Mouse (Mus musculus) 416B (cell line): Measurements from ENCODE around the gene Tmem151b.

Experiments
- DNase-seq: peaks from one replicate; pipeline ENCODE4 v3.0.0; 2011; ENCODE audit warnings: low read depth

Tmem151b gene

DNA sequence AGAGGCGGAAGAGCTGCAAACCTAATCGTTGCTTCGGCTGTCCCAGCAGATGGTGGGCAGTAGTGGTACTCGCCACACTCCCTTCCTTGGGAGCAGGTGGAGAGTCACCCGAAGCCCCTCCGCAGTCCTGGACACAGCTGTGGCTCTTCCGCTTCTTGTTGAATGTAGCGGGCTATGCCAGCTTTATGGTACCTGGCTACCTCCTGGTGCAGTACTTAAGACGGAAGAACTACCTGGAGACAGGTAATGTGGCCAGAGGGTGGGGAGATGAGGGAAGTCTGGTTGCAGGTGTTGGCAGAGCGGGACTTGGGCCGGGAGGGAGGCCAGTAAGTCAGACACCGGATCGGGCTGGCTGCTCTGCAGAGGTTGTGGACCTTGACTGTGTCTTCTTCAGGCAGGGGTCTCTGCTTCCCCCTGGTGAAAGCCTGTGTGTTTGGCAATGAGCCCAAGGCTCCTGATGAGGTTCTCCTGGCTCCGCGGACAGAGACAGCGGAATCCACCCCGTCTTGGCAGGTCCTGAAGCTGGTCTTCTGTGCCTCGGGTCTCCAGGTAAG, 15.1 kb upstream of the Tmem151b start:
- no peak for DNase-seq

DNA sequence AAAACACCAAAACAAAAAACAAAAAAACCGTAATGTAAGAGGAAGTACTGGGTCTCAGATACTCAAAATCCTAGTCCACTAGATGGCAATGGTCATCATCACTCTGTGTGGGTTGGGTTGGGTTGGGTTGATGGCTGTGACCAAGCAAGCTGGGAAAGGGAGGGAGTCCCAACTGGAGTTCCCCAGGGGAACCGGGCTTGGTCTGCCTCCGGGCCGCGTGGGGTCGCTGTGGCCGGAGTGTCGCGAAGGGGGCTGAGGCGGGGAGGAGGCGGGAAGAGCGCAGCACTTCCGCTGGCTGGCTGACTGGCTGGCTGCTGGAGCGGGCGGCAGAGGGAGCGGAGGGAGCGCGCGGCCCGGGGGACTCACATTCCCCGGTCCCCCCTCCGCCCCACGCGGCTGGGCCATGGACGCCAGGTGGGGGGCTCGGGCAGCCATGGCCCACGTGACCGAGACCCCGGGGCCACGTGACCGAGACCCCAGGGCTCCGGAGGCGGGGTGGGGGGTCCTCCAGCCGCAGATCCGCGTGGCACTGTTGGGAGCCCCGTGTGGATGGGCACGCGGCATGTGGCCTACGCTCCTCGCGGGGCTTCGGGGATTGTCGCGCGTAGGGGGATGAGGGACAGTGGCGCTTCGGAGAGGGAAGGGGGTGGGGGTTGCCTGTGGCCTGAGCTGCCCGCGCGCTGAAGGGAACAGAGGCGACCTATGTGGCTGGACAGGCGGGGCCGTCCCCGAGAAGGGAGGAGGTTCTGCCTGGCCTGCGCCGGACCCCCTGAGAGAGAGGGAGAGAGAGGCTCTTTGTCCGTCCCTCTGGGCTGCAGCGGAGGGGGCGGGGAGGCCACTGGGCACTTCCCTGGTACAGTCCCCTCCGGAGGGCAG, 14.4 kb upstream of the Tmem151b start, which contains the start of gene Slc35b2:
TSS of gene Slc35b2 (plus strand) at position 220 of the 876 bp plus-strand sequence.
- peak; percentile 93 for DNase-seq

DNA sequence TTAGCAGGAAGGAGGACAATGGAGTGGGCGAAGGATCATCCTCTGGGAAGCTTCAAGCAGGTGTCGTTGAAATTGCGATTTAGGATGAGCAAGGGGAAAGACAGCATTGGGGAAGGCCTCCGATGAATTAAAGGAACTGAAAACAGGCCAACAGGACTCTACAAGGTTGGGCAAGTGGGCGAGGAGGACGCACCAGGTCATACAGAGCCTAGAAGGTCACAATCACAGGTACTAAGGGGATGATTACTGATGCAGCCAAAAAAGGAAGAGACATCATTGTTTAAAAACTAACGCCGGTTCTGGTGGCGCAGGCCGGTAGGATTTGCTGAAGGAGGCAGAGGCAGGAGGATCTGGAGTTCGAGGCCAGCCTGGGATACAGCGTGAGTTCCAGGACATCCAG, 13.7 kb upstream of the Tmem151b start:
- no peak for DNase-seq

DNA sequence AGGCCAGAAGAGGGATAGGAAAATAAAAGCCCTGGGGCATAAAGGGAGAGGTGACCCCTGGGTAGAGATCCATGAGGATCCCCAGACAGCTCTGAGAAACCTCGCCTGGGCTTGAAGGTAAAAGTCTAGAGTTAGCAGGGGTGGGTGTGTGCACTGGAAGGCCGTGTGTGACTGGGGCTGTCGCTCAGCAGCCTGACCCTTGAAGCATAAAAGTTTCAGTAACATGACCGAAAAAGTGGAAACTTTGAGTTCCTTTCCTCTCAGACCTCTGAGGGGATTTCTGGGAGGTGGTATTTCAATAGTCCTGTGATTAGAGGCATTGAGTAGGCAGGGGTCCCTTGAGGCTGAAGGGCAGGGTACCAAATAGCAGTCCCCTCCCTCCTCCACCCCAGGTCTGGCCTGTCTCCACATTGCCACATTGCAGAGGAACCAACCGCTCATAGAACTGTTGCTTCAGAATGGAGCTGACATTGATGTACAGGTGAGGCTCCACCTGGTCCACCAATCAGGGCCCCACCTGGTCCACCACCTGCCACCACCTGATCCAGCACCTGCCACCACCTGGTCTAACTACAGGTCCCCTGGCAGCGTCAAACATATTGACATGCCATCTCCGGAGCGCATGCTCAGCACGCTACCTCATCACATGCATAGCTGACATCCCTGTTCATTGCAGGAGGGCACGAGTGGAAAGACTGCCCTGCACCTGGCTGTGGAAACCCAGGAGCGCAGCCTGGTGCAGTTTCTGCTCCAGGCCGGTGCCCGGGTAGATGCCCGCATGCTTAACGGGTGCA, 10.5 kb upstream of the Tmem151b start:
- no peak for DNase-seq

DNA sequence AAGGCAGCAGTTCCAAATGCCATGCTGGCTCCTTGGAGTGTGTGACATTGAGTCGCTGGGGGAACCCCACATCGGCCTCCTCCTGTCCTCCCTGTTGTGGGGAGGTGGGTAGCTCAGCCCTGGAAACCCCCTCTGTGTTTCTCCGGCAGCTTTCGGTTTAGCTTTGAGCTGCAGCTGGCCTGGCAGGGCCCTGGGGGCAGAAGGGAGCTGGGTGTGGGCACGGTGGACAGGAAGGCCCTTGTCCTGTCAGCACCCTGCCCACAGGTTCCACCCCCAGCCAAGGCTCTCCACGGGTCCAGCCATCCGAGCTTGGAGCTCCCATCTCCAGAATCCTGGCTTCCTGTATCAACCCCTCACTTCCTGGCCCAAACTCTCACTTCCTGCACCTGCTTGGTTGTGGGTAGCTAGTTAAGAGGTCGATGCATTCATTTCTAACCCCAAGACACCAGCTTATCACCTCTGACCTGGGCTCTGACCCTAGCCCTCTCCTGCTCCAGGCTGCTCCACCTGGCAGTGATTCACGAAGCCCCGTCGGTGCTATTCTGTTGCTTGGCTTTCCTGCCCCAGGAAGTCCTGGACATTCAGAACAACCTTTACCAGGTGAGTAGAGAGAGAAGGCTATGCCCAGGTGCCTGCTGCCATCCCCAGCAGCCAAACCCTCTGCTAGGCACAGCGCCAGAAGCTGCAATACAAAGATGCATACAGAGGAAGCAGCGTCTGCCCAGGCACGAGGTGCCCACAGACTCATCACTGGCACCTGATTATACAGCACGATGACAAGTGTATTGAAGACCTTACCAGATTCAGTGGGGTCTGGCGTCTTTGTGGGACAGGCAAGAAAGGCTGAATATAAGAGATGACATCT, 8.8 kb upstream of the Tmem151b start:
- peak; percentile 54 for DNase-seq

DNA sequence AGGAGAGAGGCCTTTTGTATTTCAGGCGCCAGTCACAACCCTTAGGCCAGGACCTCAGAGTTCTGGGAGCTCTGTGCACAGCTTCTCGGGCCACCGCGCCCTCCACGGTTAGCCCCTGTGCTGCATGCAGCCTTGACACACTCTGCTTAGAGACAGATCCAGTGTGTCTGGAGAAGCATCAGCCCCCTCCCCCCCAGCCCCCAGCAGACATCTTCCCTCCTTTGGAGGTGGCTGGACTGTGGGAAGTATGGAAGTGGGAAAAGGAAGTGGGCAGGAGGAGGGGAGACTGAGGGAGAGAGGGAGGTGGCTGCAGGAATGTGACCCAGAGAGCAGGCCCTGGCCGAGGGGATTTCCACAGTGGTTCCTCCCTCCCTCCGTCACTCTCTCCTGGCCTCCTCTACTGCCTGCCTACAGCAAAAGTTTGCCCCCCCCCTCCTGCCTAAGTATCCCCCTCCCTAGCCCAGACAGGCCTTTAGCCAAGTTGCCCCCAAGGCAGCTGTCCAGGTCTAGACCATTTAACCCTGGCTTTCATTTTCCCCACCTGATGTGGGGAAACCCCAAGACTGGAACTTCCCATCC, 7.9 kb upstream of the Tmem151b start:
- DNase-seq, result no peak

DNA sequence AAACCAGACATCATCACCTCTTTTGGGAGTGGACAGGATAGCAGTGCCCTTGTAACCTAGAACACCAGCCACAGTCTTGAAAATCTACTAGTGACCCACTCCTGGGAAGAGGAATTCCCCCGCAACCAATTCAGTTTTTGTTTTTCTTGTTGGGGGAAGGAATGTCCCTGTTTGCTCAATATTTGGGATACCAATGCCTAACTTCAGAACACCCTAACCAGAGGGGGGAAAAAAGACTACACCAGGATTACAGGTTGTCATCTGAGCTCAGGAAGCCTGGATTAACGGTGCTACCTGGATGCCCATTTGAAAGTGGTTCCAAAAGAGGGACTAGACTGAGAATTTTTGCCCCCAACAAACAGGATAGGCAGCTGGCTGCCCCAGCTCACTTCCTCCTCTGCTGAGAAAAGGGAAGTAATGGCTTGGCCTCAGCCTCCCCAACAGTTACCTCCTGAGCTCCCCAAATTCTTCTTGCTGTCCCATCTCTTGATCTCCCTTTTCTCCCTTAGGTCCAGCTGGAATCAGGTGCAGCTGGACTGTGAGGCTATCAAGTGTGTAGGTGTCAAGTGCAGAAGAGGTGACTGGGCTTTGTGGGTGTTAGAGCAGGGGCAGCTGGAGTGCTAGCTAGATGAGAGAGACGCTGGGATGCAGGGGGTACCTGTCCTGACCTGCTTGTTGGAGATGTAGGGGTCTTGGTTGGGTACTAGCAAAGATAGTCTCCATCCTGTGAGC, 7.2 kb upstream of the Tmem151b start:
- DNase-seq, result peak; percentile 46

DNA sequence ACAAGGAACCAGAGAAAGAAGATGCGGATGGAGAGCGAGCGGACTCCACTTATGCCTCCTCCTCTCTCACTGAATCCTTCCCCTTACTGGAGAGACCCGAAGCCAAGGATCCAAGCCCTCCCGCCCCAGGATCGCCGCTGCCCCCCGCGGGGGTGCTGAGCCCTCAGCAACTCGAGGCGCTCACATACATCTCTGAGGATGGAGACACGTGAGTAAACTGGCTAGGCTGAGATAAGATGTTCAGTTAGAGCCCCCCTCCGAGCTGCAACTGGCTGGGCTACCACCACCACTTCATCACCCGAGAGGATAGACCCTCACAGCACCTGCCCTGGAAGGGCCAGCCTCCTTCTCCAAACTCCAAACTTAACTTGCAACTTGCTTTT, 6.6 kb upstream of the Tmem151b start:
- no peak for DNase-seq

DNA sequence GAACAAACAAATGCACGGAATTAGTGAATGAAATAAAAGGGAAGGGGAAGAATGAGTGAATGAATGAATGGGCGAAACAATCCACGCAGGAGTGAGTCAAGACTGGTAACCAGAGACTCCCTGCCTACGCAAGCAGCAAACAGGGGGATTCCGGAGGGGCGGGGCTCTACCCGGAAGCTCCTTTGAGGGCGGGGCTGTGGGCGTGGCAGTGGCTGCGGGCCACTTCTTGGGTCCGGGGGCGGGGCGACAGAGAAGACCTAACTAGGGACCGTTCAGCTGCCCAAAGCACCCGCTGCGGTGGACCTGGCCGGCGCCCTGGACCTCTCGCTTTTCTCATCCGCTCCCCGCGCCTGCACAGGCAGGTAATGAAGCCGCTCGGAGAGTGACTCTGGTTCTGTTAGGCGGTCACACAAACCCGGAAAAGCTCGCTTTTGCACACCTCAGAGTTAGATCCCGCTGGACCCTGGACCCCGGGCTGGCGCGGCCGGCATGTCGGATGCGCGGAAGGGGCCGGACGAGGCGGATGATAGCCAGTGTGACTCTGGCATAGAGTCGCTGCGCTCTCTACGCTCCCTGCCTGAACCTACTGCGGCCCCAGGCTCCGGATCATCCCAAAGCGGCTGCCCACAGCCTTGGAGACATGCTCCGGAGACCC, 6.1 kb upstream of the Tmem151b start, which contains the start of gene Nfkbie:
TSS of gene Nfkbie (plus strand) at position 252 of the 655 bp plus-strand sequence.
- DNase-seq, result peak; percentile 94

DNA sequence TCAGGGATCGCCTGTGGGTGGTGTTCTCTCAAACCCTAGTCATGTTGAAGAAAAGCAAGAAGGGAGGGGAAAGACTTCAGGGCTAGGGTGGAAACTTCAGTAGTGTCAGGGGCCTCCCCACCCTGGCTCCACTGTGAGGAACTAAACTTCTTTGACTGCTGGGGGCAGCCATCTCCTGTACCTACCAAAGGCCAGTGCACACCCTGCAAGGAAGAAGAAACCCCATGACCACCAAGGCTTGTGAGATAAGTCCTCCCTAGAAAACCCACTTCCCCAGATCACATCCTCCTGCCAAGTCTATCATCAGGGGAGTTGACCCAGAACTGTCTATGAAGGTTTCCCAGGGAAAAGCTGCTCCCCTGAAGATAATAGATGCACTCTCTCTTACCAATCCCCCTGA, 4.9 kb upstream of the Tmem151b start:
- DNase-seq, result peak; percentile 71

DNA sequence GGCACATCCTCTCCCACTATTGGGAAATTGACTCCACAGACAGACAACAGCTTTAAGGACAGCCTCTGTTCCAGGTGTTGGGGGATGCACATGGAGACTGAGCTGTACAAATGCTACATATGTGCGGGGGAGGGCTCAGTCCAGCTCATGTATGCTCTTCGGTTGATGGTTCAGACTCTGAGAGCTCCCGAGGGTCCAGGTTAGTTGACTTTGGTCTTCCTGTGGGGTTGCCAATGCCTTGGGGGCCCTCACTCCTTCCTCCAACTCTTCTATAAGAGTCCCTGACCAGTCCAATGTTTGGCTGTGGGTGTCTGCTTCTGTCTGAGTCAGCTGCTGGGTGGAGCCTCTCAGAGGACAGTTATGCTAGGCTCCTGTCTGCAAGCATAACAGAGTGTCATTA, 3.6 kb upstream of the Tmem151b start:
- DNase-seq, result no peak

DNA sequence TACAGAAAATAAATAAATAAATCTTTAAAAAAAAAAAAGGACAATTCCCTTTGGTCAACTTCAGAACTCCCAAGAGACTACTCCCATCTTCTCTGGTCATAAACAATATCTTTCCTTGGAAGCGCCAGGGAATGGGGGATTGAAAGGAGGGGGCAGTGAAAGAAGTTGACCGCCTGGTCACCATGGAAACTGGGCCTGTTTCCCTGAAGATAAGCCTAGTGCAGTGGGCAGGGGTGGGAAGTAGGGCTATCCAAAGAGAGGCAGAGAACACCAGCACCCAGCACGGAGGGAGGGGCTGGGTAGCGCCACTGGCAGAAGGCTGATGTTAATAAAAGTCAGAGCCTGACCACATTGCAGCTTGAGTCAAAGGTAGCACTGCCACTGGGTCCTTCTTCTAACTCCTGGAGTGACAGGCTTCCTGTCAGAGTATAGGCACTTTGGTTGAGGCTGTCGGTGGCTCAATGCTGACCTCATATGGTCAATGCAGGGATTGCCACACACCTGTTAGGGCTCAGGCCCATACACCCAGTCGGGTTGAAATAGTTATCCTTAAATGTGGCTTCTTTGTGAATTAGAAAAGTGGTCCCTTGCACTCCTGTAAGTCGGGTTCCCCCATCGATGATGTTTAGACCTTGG, 2.5 kb upstream of the Tmem151b start:
- peak; percentile 85 for DNase-seq

DNA sequence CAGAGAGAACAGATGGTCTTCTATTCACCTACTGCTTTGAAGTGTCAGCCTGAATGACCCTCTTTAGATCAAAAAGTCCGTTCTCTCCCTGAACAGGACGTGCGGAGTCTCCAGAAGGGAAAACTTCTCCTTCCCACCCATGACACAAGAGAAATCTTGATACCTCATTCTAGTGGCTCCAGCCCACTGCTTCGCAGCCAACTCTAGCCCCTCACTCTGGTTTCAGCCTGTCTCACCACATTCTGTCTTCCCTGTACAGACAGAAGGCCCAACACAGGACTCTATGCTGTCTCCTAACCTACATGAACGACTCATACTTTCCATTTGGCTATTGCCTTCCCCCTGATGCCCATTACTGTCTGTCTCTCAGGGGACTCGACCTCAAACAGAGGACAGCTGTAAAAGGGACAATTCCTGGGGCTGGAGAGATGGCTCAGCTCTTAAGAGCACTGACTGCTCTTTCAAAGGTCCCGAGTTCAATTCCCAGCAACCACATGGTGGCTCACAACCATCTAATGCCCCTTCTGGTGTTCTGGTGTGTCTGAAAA, 1.8 kb upstream of the Tmem151b start:
- DNase-seq, result no peak

DNA sequence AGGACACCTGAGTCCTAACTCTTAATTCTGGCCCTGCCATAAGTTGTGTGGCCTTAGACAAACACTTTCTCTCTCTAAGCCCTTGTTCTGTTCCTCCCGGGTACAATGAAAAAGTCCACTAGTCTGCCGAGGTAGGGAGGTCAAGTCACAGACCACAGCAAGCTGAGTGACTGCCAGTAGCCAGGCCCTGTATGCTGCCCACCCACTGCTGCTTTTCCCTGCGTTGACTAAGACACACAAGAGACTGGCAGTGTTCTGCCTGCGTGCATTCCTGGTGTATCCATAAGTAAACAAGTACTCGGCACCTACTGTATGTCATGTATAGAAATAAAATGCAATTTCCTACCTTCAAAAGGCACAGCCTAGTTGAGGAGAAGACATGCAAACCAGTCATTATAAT, 776 bp upstream of the Tmem151b start:
- no peak for DNase-seq

DNA sequence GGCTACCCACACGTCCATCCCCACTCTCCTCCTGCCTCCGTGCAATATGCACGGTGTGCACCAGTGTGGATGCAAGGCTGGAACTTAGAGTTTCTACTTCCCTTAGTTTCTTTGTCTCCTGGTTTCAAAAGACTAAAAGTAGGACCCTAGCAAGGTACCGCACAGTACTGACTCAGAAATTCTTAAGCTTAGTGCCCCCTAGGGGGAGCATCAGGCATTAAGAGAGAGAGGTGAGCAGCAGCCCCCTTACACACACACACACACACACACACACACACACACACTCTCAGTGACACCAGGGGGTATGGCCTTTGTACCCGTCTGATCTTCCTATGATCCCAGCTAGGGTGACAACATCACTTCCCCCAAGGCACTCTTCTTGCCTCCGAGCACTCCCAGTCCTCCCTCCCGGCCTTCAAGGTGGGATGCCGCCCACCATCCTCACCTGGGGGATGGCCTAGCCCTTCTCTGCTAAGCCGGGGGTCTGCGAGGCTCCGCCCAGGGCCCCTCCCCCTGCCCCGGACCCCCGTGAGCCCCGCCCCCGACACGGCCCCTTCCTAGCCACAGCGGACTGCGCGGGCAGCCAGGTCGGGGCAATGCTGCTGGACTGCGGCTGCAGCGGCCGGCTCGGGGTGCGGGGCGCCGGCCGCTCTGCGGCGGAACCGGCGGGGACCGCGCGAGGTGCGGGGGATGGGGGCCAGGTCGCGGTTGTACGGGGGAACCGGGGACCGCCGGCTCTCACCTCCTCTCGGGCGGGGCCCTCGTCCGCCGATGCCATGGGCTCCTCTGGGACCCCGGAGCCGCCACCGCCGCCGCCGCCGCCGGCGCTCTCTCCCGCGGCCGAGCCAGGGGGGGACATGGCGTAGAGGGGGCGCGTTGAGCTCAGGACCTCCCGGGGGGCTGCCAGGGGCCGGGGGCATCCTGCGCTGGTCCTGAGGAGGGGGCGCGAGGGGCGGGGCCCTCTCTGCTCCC, 650 bp downstream of the Tmem151b start:
- DNase-seq, result no peak

DNA sequence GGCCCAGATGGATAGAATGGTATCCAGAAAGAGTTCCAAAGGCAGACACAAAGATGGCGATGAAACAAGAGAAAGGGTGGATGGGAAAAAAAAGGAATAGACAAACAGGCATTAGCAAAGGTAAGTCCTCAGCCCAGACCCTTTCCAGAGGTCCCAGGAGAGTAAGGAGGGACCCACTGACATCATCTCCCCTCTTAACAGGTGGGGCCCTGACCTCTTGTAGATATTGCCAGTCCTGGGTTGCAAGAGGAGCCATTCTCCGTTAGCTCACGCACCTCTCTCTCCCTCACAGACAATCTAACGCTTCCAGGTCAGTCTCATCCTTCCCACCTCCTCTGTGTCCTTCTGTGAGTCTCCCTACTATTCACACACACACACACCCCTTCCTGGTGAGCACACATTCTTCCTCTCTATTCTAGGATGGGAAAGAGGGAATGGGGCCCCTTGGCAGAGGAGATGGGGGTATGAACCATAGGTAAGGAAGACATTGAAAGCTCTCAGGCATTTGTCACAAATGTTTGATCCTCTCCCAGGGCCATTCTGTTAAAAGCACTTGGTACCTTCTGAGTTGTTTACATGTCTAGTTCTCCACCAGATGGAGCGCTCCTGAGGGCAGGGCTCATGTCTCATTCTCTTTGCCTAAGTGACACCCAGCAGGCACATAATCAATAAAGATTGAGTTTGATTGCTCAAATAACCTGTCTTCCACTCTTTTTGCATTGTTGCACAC, 1.9 kb downstream of the Tmem151b start:
- no peak for DNase-seq

DNA sequence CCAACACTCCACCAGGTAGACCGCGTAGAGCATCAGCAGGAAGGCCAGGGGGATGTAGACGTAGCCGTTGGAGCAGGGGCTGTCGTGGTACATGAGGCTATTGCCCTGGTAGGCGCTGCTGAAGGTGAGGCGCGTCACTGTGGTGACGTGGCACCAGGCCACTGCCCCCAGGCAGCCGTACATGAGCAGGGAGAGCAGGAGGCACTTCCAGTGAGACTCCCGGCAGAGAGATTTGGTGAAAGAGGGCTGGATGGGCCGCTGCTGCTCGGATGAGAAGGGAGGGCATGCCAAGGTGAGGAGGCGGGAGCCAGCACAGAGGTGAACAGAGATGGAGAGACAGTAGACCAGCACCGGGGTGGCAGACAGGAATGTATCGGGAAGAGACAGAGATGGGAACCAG, 2.5 kb downstream of the Tmem151b start:
- no peak for DNase-seq
